ENCODE assay signal across 23 mouse cellular contexts in the genomic region with DNA sequence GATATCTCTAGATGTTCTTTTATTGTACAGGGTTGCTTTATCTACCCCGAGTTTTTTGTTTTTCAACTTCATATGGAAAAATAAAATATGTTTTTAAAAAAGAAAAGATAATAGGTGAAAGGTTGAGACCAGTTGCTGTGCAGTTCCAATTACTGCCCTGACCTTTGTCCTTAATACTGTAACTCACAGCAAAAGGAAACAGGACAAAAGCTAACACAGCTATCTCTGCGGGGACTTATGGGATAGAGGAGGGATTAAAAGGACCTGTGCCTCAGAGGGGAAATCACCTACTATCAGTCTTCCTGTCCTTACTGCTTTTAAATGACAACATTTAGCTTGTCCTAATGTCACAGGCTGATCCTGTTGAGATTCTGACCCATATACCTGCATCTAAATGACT.
"Had no signal": no experiment of that assay in that cellular context is flagged by ENCODE, and none has a peak within 500 bp of the region (broad histone marks: within the 10 kb centered on the region; RNA-seq: fewer than 3 reads in every experiment).

No protein-coding gene starts in this region.

- H3K27ac ChIP-seq: heart, adult 2 months; heart, embryonic 13.5 days; heart, embryonic 15.5 days; hindbrain, embryonic 13.5 days; hindbrain, embryonic 15.5 days; hindbrain, postnatal 0 days; kidney, embryonic 15.5 days; kidney, postnatal 0 days; layer of hippocampus, adult 2 months; left cerebral cortex, adult 2 months; limb, embryonic 10.5 days; limb, embryonic 12.5 days; liver, embryonic 13.5 days; liver, embryonic 15.5 days had no signal

- ATAC-seq: hindbrain, postnatal 0 days had no signal

- DNase-seq: gastrocnemius, postnatal 14 days; gastrocnemius, postnatal 36 days; heart, adult 11 months; heart, adult 2 months; heart, postnatal 14 days; heart, postnatal 36 days; kidney, postnatal 25 days; kidney, postnatal 4 days; liver; liver, embryonic 13.5 days had no signal

- H3K9ac ChIP-seq: heart, embryonic 13.5 days; heart, embryonic 15.5 days; hindbrain, embryonic 13.5 days; hindbrain, embryonic 15.5 days; kidney, embryonic 15.5 days; limb, embryonic 12.5 days; liver, embryonic 13.5 days; liver, embryonic 15.5 days had no signal

- H3K4me2 ChIP-seq: heart, embryonic 11.5 days; heart, embryonic 13.5 days; heart, embryonic 15.5 days; hindbrain, embryonic 13.5 days; hindbrain, embryonic 15.5 days; kidney, embryonic 15.5 days; limb, embryonic 12.5 days; liver, embryonic 13.5 days; liver, embryonic 15.5 days had no signal

- H3K4me3 ChIP-seq: heart, adult 2 months; heart, embryonic 13.5 days; heart, embryonic 15.5 days; hindbrain, embryonic 13.5 days; hindbrain, embryonic 15.5 days; kidney, embryonic 15.5 days; layer of hippocampus, adult 2 months; left cerebral cortex, adult 2 months; limb, embryonic 10.5 days; limb, embryonic 12.5 days; liver, embryonic 13.5 days; liver, embryonic 15.5 days had no signal

- H3K4me1 ChIP-seq: heart, embryonic 13.5 days; heart, embryonic 15.5 days; hindbrain, embryonic 13.5 days; hindbrain, embryonic 15.5 days; kidney, embryonic 15.5 days; limb, embryonic 10.5 days; limb, embryonic 12.5 days; liver, embryonic 13.5 days; liver, embryonic 15.5 days had no signal

- H3K36me3 ChIP-seq: heart, embryonic 13.5 days; heart, embryonic 15.5 days; hindbrain, embryonic 13.5 days; hindbrain, embryonic 15.5 days; kidney, embryonic 15.5 days; limb, embryonic 10.5 days; limb, embryonic 12.5 days; liver, embryonic 13.5 days; liver, embryonic 15.5 days had no signal

- H3K27me3 ChIP-seq: heart, embryonic 13.5 days; heart, embryonic 15.5 days; hindbrain, embryonic 13.5 days; hindbrain, embryonic 15.5 days; kidney, embryonic 15.5 days; limb, embryonic 12.5 days; liver, embryonic 13.5 days; liver, embryonic 15.5 days had no signal

- H3K9me3 ChIP-seq: heart, embryonic 13.5 days; heart, embryonic 15.5 days; hindbrain, embryonic 13.5 days; hindbrain, embryonic 15.5 days; kidney, embryonic 15.5 days; limb, embryonic 10.5 days; limb, embryonic 12.5 days; liver, embryonic 13.5 days; liver, embryonic 15.5 days had no signal
